Mouse (Mus musculus): Measurements from ENCODE around the gene 1810010H24Rik. TPM values are rescaled to one million over a fixed set of nuclear protein-coding genes. Genes with fewer than 3 reads are reported as not detected.
"Not testable (repeated sequence)": the region's sequence is repeated elsewhere in the genome, so short reads cannot be mapped to it uniquely, and the experiment has no call there.

Gene 1810010H24Rik
- polyA plus RNA-seq (2012; rRNA removed), result 4.4 and 5.3 TPM in 2 replicates

- peak; percentile 76 for DNase-seq (ENCODE audit: low read depth)
These were observed at the start of gene 1810010H24Rik for GRCm38 (mm10) chr11:107025411-107026321. 1810010H24Rik (plus strand) TSS chr11:107025681.

GRCm38 (mm10) chr11:106976194-106976593 lies 49.3 kb upstream of the 1810010H24Rik start:
- DNase-seq (ENCODE audit: low read depth), result no peak
- TF ChIP-seq CTCF (IDR thresholded peaks at IDR 0.05; ENCODE audit: borderline replicate concordance, extremely low read depth, insufficient read depth, insufficient read length), result no peak
- TF ChIP-seq POLR2A (IDR thresholded peaks at IDR 0.05; ENCODE audit: borderline replicate concordance, extremely low read depth, insufficient read depth, insufficient read length, poor library complexity, severe bottlenecking), result no peak

More at GRCm38 (mm10) chr11:107025411-107026321, at the start of gene 1810010H24Rik:
- TF ChIP-seq CTCF (IDR thresholded peaks at IDR 0.05; ENCODE audit: borderline replicate concordance, extremely low read depth, insufficient read depth, insufficient read length) (no peak), POLR2A (IDR thresholded peaks at IDR 0.05; ENCODE audit: borderline replicate concordance, extremely low read depth, insufficient read depth, insufficient read length, poor library complexity, severe bottlenecking) (no peak)

- no peak for TF ChIP-seq POLR2A (IDR thresholded peaks at IDR 0.05; ENCODE audit: borderline replicate concordance, extremely low read depth, insufficient read depth, insufficient read length, poor library complexity, severe bottlenecking)
- peak; percentile 75 for TF ChIP-seq CTCF (IDR thresholded peaks at IDR 0.05; ENCODE audit: borderline replicate concordance, extremely low read depth, insufficient read depth, insufficient read length)
- peak; percentile 81 for DNase-seq (ENCODE audit: low read depth)
These were observed 45.0 kb upstream of the 1810010H24Rik start for GRCm38 (mm10) chr11:106980455-106980854.

- DNase-seq (ENCODE audit: low read depth), result peak; percentile 72
- TF ChIP-seq CTCF (IDR thresholded peaks at IDR 0.05; ENCODE audit: borderline replicate concordance, extremely low read depth, insufficient read depth, insufficient read length), result no peak
- TF ChIP-seq POLR2A (IDR thresholded peaks at IDR 0.05; ENCODE audit: borderline replicate concordance, extremely low read depth, insufficient read depth, insufficient read length, poor library complexity, severe bottlenecking), result no peak
These were observed 43.7 kb upstream of the 1810010H24Rik start for GRCm38 (mm10) chr11:106981787-106982186.

GRCm38 (mm10) chr11:106982351-106982750 lies 43.1 kb upstream of the 1810010H24Rik start:
- DNase-seq (ENCODE audit: low read depth), result no peak
- no peak for TF ChIP-seq CTCF (IDR thresholded peaks at IDR 0.05; ENCODE audit: borderline replicate concordance, extremely low read depth, insufficient read depth, insufficient read length)
- TF ChIP-seq POLR2A (IDR thresholded peaks at IDR 0.05; ENCODE audit: borderline replicate concordance, extremely low read depth, insufficient read depth, insufficient read length, poor library complexity, severe bottlenecking), result no peak

- not testable (repeated sequence) for DNase-seq (ENCODE audit: low read depth)
These were observed 39.4 kb upstream of the 1810010H24Rik start for GRCm38 (mm10) chr11:106985979-106986604.

GRCm38 (mm10) chr11:106987384-106987783 lies 38.1 kb upstream of the 1810010H24Rik start:
- TF ChIP-seq POLR2A (IDR thresholded peaks at IDR 0.05; ENCODE audit: borderline replicate concordance, extremely low read depth, insufficient read depth, insufficient read length, poor library complexity, severe bottlenecking) (no peak), CTCF (IDR thresholded peaks at IDR 0.05; ENCODE audit: borderline replicate concordance, extremely low read depth, insufficient read depth, insufficient read length) (no peak)
- DNase-seq (ENCODE audit: low read depth), result no peak

GRCm38 (mm10) chr11:106994246-106995085 lies 31.0 kb upstream of the 1810010H24Rik start:
- DNase-seq (ENCODE audit: low read depth), result no peak
- TF ChIP-seq CTCF (IDR thresholded peaks at IDR 0.05; ENCODE audit: borderline replicate concordance, extremely low read depth, insufficient read depth, insufficient read length), result no peak
- TF ChIP-seq POLR2A (IDR thresholded peaks at IDR 0.05; ENCODE audit: borderline replicate concordance, extremely low read depth, insufficient read depth, insufficient read length, poor library complexity, severe bottlenecking), result no peak

- not testable (repeated sequence) for DNase-seq (ENCODE audit: low read depth)
These were observed 29.0 kb upstream of the 1810010H24Rik start for GRCm38 (mm10) chr11:106996492-106996891.

- TF ChIP-seq CTCF (IDR thresholded peaks at IDR 0.05; ENCODE audit: borderline replicate concordance, extremely low read depth, insufficient read depth, insufficient read length), result no peak
- no peak for TF ChIP-seq POLR2A (IDR thresholded peaks at IDR 0.05; ENCODE audit: borderline replicate concordance, extremely low read depth, insufficient read depth, insufficient read length, poor library complexity, severe bottlenecking)
- DNase-seq (ENCODE audit: low read depth), result no peak
These were observed 27.5 kb upstream of the 1810010H24Rik start for GRCm38 (mm10) chr11:106997976-106998375.

- peak; percentile 64 for DNase-seq (ENCODE audit: low read depth)
- no peak for TF ChIP-seq POLR2A (IDR thresholded peaks at IDR 0.05; ENCODE audit: borderline replicate concordance, extremely low read depth, insufficient read depth, insufficient read length, poor library complexity, severe bottlenecking)
- TF ChIP-seq CTCF (IDR thresholded peaks at IDR 0.05; ENCODE audit: borderline replicate concordance, extremely low read depth, insufficient read depth, insufficient read length), result no peak
These were observed 26.8 kb upstream of the 1810010H24Rik start for GRCm38 (mm10) chr11:106998651-106999150.
